Mouse (Mus musculus) c-Kit-positive CD71-positive TER-119-negative erythroid progenitor cells, embryonic 14.5 days (primary cell): ENCODE data around the gene Dgki.

ENCODE experiments used
- DNase-seq: peaks from one replicate; pipeline ENCODE4 v3.0.0-alpha.2; 2013; ENCODE audit warnings: low read depth

The Dgki gene

DNA sequence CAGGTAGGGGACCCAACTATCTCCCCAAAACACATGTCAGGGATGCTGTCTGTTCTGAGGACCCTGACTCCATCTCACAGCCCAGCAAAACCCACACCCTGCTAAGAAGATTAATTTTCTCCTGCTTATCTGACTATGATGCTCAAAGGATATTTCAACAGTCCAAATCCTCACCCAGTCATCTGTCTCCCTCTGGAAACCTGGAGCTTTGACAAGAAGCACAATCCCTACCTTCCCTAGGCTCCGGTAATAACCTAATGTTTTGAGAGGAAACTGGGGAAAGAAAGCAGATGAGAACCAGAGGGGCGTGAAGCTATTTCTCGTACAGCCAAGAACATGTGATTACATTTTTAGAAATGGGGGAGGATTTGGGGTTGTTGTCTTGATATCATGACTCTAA, 392.8 kb downstream of the Dgki start:
- DNase-seq = no peak

DNA sequence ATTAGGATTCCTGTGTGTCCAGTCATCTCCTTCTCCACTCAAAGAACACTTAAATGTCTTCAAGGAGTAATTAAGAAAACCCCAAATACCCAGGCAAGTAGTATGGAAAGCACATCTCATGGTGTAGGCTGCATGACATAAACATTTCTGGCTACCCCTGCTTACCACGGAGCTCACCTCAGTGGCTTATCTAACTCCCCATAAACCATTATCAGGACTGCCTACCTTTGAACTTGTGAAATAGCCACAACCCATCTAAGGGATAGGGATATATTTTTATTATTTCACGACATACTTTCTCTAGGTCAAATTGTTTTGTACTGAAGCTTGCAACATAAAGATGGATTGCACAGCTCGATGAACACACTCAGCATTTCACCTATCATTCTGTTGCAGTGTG, 394.0 kb downstream of the Dgki start:
- DNase-seq = no peak

DNA sequence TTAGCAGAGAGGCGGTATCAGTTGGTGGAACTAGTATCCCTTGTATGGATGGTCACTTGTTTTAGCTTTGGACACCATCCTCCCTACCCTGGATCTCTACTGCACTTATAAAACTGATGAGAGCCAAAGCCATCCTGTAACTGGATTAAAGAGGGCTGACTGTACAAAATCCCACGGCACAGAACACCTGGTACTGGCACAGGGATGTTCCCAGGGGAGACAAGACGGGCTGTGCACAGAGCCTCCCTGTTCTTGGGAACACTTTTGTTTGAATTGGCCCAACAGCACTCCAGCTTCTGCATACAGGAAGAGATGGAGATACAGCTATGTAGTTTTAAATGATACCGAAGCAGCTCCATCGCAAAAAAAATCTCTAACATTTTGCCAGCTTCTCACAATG, 395.1 kb downstream of the Dgki start:
- no peak for DNase-seq

DNA sequence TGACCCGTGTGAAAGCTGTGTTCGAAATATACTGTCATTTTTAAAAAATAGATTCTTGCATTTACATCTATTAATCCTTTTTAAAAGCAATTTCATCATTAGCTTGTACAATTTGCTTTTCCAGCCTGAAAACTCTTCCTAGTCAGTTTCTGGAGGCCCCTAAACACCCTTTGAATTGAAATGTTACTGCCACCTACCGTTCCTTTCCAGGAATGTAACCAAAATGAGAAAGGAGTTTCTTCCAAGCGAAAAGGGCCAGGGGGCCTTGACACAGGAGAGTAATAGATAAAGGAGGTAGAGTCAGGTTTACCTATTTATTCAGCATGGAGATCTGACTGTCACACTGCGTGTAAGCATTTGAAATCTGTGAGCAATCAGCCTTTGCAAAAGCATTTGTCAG, 396.2 kb downstream of the Dgki start:
- DNase-seq = no peak

DNA sequence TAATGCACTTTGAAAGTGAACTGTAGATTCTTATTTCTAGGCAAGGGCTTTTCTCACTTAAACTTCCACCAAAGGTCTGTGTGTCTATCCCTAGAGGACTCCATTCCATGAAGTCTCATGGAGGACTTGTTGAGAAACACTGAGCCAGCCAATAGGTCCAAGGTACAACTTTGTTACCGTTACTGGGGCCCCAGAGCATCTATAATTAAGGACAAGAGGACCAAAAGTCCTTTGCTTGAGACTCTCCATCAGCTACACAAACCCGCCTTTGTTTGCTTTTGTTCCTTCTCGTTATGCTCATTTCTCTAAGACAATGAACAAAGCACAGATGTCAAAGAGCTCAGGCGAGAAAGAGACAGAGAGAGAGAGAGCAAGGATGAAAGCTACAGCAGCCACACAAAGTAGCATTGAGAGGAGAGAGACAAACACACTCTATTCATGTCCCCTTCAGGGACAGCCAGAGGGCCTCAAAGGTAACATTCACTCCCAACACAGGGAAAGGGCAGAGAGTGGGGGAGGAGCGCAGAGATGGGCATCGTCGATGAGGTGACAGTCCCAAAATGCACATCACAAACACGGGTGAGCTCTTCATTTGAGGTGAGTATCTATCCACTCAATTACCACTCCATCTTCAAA, 396.7 kb downstream of the Dgki start:
- DNase-seq = no peak

DNA sequence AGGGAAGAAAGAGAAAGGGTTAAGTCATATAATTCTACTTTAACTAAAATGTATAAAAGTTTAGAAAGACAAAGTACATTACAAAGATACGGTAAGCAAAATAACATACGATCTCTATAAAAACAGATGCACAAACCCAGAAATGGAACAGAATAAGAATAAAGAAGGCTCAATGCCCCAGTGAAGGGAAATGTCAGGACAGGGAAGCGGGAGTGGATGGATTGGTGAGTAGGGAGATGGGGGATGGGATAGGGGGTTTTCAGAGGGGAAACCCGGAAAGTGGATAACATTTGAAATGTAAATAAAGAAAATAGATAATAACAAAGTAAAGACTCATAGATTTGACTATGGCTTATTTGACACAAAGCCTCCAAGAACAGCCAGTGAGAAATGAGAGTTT, 400.1 kb downstream of the Dgki start:
- no peak for DNase-seq

DNA sequence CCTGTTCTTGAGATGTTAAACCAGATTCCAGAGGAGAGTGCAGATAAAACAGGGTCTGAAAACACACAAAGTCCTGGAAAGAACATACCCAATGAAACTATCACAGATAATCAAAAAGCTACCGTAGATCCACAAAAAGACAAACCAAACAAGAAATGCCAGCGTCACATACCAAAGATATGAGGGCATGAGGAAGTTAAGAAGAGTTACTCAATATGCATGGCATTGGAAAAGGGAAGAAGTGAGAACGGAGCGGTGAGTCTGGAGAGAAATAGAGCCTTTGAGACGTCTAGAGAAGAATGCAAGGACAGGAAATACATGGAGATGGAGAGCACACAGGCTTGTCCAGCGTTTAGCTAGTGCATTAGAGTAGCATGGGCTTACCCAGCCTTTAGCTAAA, 401.6 kb downstream of the Dgki start:
- no peak for DNase-seq

DNA sequence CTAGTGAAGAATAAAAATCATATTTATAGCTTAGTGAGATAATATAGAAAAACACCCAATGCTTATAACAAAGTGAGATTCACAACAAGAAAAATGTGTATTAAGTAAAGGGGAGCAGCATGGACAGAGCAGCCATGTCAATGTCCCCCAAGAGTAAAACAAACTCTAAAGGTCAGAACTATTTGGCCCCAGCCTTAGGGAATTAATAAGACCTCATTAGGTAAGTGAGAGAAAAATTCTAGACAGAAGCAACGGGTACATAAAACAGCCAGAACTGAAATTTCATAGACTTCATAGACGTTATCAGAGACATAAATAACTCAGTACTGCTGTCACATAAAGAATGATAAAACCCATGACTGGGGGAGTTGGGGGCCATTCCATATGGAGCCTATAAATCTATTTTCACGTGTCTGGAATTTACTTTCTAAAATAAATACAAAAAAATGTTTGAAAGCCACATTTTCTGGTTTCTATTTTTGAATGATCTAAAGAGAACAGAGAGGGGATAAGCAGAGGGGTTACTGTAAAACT, 402.3 kb downstream of the Dgki start:
- DNase-seq = no peak

DNA sequence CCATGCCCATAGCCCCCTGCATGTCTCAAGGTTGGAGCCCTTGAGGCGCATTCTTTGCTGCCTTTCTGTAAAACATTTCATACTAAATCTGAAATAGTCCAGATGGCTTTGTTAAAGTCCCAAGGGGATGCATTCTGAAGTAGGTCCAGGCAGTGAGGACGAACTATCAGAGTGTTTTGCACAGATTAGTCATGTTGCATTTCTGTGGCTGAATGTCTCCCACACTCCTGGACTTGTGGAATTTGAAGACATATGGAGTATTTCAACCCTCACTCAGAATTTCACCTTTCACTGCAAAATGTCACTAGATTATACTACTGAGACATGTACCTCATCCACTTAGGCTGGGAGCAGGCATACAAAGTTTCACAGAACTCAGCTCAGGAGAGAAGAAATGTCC, 403.3 kb downstream of the Dgki start:
- DNase-seq = no peak

DNA sequence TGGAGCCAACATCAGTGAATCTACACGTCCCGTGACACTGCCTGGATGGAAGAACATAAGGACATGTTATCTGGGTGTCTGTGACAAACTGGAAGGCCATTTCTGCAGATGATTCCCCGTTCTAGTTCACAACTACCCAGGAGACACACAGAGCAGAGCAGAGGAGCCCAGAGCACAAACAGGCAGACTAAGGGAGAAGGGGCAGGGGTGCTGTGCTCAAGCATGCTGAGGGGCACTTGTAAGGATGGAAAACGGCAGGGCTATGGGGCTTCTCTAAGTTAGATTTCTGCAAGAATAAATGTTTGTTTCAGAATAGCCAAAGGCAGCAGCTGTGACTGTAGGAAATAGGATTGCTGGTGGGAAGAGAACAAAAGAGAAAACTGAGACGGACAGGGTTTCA, 408.2 kb downstream of the Dgki start:
- DNase-seq = no peak

DNA sequence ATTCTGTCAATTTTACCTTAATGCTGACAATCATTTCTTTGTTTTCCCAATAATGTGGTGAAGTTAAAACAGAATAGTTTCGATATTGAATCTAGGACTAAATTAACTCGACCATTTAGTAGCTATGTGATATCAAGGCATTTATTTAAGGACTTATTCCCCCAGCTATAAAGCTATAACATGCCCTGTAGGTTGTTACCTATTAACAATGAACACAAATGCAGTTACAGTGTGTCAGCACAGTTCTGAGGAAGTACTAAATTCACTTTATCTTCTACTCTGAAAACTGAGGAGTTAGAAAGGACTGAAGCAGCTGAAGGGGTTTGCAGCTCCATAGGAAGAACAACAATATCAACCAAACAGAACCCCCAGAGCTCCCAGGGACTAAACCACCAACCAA, 409.2 kb downstream of the Dgki start:
- no peak for DNase-seq

DNA sequence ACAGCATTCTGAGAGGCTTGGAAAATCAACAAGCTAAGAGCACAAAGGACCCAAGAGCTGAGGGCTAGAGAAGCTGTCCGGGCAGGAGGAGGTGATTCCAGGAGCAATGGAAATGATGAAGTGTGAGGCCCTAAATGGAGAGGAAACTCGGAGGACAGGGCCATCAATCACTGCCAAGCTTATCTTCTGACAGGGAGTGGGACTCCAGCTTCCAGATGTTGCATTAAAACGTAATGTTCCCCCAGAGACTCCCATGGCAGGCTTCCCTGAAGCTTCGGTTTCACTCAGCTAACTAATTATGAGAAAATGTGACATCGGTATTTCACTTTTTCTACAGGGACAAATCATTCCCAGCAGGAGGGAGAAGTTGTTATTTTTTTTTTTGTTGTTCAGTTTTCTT, 409.7 kb downstream of the Dgki start:
- no peak for DNase-seq

DNA sequence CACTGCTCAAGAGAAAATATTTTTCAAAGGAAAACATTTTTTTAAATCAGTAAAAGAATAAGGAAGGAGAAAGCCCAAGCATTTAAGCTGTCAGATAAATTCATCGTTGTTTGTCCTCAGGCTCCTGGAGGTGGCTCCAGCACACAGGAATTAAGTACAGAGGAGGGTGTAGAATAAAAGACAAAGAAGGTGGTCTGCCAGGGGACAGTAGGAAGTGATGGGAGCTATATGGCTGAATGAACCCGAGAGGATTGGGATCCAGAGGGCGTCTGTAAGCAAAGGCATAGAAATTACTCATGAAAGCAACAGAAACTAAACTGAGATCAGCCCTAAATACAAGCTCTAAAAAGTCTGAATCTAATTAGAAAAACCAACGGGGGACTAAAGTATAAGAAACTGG, 418.7 kb downstream of the Dgki start:
- no peak for DNase-seq

DNA sequence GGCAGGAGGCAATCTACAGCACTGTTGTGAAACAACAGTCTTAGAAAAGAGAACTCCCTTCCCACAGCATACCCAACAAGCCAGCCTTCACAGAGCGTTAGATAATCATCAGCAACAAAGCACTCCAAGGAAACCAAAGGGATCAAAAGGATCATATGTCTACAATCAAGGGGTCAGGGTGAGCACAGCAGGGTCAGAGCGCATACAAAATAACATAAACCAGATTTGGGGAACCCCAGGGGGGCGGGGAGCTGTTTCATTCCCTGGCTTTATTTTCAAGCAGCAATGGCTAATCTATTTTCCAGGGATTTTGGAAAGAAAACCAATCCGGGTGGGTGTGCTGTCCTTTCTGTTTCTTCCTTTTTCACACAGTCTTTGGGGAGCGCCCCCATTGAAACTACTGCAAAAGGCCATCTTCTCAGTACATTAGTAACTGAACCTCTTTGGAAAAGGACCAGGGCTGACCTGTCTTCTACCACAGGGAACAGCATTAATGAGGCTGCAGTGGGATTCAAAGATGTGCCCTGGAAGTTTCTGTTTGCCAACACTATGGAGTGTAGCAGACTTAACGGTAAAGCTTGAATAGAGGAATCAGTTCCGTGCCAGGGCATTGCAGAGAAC, 419.2 kb downstream of the Dgki start:
- DNase-seq = no peak

DNA sequence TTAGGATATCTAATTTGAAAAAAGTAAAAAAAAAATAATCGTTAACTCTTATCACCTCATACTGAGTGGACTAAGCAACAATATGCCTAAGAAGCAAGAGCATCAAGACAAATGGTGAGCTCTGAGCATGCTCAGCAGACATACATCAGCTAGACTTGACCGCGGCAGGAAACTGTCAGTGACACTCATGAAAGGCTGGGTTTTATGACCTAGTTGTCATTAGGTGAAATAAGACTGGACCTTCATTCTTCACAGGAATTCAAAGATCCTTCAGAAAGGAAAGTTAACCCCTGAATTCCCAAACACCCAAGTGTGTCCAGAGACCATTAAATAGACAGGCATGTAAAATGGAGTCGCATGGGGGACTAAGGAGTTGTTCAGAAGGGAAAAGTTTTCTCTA, 422.6 kb downstream of the Dgki start:
- no peak for DNase-seq

DNA sequence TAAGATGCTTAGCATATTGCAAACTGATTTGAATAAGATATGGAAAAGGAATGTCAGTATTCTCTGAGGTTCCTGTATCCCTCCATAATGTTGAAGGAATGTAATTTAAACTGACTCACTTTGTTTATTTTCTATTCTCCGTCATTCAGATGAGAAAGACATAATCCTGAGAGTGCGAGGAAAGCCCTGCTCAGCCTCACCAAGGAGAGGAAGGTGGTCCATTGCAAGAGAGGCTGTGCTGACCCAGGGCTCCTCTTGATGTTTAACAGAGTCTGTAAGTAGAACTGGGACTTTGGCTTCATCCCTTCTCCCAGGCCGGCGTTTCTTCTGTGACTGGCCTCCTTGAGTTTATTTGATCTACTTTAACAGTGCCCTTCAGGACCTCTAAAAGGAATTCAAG, 423.6 kb downstream of the Dgki start:
- no peak for DNase-seq

DNA sequence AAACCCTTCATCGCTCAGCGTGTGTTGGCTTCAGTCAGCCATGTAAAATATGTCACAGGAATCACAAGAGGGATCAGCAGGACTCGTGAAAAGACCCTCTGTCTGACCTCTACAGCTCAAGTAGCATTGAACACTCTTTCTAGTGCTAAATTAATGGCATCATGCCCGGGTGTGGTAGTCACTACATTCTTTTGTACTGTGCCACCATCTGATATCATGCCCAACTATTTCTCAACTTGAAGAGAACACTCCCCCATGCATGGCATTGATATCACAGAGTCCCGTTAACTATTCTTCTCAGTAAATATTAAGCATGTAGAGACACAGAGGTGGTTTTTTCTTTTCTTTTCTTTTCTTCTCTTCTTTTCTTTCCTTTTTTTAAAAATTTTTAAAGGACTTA, 424.1 kb downstream of the Dgki start:
- no peak for DNase-seq

DNA sequence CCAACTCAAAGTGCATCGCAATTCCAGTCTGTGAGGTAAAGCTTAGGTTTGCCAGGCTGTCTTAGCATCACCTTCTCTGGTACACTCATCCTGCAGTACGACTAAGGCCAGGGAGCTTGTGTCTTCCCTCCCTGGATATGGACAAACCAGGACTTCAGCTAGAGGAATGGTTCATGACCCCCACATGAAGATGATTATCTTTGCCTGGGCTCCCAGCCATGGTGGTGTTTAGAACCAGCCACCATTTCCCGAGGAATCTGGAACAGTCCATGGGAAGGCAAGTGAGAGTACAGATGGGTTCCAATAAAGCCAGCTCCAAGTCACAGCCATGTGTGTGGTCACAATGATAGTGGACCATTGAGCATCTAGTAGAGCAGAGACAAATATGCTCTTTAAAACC, 427.1 kb downstream of the Dgki start:
- no peak for DNase-seq

DNA sequence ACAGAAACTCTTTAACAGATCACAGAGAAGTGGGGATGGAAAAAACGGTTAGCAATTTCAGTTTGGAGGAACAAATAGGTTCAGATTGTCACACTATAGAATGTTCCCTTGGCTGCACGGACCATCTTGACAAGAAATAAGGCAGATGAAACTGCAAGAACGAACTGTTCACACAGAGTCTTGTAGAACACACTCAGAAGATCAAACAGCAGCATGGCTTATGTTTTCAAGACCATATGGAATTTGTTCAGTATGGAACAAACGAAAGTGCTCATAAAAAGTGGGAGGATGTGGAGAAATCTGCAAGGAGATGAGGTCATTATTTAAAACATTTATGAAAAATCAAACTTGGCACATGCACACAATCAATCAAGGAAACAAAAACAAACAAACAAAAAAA, 431.8 kb downstream of the Dgki start:
- no peak for DNase-seq

DNA sequence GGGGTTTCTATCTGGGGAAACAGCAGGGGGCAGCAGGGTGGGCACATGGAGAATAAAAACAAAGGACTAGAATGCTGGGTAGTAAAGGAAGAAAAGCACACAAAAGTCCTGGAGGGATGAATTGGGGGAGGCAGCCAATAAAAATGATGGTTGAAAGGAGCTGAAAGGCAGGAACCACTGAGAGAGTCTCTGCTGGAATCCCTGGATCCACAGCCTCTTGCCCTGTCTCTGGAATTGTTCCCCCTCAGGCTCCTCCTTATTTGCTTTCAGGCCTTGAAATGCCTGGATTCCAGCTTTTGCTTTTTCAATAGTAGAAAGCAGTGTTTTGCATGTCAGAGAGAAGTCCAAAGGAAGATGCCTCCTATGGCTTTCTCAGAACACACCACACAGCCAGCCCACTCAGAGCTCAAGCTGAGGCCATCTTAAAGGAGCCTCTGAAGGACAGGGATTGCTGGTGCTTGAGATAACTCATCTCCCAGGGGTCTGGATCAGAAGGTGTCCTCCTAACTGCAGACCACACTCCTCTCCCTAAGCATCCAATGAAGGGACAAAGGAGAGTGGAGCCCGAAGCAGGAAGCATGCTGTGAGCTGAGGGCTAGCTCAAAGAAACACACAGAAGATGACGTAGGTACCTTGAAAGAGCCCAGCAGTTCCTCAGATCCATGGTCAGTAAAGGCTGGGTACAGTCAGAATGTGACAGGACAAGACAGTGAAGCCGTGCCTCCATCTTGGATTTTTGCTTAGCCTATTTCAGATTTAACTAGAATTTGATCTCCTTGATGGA, 441.5 kb downstream of the Dgki start:
- DNase-seq = no peak

DNA sequence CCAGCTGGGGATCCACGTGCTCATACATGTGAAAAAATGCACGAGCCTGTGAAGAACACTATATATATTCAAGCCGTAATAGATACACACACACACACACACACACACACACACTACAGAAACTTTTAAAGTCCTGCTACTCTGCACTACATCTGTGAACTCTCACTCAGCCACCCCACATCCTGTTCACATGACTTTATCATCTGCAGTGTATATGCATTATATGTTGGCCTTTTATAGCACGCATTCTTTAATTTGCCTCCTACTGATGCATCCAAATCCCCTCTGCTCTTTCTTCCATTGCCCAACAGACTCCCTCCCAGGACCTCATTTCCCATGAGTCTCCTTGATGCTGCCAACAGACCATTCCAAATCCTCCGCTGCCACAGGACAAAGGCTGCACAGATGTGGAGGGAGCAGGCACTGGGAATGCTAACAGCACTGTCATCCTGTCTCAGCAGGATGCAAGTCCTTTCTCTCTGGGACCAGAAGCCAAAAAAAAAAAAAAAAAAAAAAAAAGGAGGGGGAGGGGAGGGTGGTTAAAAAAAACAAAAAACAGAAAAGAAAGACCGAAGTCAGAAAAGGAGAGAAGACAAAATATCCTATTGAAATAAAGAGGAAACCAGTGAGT, 442.2 kb downstream of the Dgki start:
- DNase-seq = no peak

DNA sequence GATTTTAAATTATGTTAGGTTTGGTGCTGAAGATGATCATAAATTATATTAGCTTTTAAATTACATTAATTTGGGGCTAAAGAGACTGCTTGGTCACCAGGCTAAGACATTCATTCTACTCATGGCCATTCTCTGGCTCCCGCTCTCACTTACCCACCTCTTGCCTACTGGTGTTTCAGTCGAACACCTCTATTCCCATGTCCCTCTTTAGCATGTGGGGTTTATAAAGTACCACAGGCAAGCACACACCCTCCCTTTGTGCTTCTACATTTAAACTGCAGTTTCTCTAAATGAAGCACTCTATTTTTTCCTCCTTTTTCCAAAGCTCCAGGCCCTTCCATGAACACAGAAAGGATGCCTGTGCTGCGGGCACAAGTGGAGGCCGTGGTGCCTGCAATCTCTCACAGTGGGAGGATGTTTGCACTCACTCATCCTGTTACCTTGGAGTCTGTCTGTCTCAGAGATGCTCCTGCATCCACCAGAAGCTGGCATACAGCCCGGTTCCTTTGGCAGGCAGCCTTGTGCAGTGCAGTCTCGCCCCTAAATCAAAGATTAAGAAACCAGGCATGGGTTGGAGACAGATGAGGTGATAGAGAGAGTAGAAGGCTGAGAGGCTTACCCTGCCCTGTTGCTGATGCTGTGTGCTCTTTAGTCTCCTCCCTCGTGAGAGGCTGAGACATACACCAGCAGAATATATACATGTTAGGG, 449.4 kb downstream of the Dgki start:
- DNase-seq = no peak
